Mouse (Mus musculus) neural tube, embryonic 13.5 days (tissue): ENCODE results near the gene 4930404N11Rik. TPM values are rescaled to one million over a fixed set of nuclear protein-coding genes. Genes with fewer than 3 reads are reported as not detected.
A peak's percentile ranks its signal among the peaks of the same experiment; 100 is the strongest.

Experiments
- ATAC-seq: fragments of 200-750 bp; cut with Nextera tagmentation; 2 replicates; pipeline ENCODE4 v1.8.0; 2017; ENCODE audit warnings: low read depth, mild to moderate bottlenecking, moderate TSS enrichment, moderate library complexity
- H3K27ac ChIP-seq: fragments of 300-500 bp; sonication (generic); replicated peaks from 2 replicates; pipeline ENCODE4 v1.5.1; 2015; ENCODE audit warnings: moderate library complexity, mild to moderate bottlenecking, inconsistent platforms
- H3K27me3 ChIP-seq: fragments of 300-500 bp; sonication (generic); 2 replicates; pipeline ENCODE4 v1.6.1; 2015; ENCODE audit warnings: mild to moderate bottlenecking, inconsistent platforms
- H3K36me3 ChIP-seq: fragments of 300-500 bp; sonication (generic); 2 replicates; pipeline ENCODE4 v1.6.1; 2015; ENCODE audit warnings: mild to moderate bottlenecking, inconsistent platforms
- H3K4me1 ChIP-seq: fragments of 300-500 bp; sonication (generic); replicated peaks from 2 replicates; pipeline ENCODE4 v1.6.1; 2015; ENCODE audit warnings: inconsistent platforms
- H3K4me2 ChIP-seq: fragments of 300-500 bp; sonication (generic); 2 replicates; pipeline ENCODE4 v1.6.1; 2015; ENCODE audit warnings: inconsistent platforms, mild to moderate bottlenecking, moderate library complexity
- H3K4me3 ChIP-seq: fragments of 300-500 bp; sonication (generic); 2 replicates; pipeline ENCODE4 v1.5.1; 2015; ENCODE audit warnings: mild to moderate bottlenecking, inconsistent platforms
- H3K9ac ChIP-seq: fragments of 300-500 bp; sonication (generic); 2 replicates; pipeline ENCODE4 v1.6.1; 2015; ENCODE audit warnings: moderate library complexity, mild to moderate bottlenecking, inconsistent platforms
- H3K9me3 ChIP-seq: fragments of 300-500 bp; sonication (generic); 2 replicates; pipeline ENCODE4 v1.6.1; 2016; ENCODE audit warnings: inconsistent platforms
- WGBS: fragments of 180-500 bp; shearing (Covaris S2); methylation state at CpG from one replicate; pipeline ENCODE4 v1.1.7; 2015; 5-methylcytosine and 5-hydroxymethylcytosine counted together
- polyA plus RNA-seq: library from polyadenylated mRNA; unstranded; fragments of >200 nt; fragmentation: Nextera tagmentation; extraction: Ambion mirVana; gene quantifications from 2 replicates; pipeline ENCODE4 v1.2.1, GENCODE M21; 2015

The 4930404N11Rik gene
- 0.68 and 0.87 TPM in 2 replicates for polyA plus RNA-seq

DNA sequence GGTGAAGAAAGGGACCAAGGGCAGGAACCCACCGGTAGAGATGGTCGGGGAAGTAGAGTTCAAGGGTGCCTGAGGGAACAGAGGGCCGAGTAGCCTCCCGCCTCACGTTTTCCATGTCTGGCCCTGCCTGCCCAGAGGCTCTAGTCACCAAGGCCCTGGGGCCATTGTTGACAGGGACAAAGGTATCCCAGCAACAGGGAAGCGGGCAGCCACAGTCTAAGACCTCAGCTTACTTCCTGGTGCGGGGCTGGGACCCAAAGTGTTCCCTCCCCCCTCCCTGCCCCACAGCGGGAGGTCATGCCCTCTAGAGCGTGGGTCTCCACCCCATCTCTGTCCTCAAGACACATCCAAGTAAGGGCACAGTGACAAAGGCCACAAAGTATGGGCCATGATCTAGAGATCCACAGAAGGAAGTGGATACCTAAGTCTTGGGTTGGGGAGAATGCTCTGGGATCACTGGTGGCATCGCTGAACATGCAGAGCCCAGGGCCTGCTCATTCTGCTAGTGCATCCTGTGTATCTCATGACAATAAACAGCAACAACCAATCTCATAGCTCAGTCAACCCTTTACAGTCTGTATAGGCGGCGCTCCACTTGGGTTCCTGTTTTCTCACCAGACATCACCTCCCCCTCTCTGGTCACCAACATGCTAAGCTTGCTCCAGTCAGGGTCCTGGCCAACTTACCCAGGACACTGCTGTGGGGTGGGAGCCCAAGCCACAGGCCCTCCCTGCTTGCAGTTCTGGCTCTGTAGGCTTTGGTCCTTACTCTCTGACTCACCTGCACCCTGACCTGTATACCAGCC lies at the start of gene 4930404N11Rik:
Gene 4930404N11Rik (minus strand): TSS at position 145 of the 805 bp plus-strand sequence.
- no peaks in the 10 kb centered on the region for H3K9me3 ChIP-seq
- peaks cover 51% of the 10 kb centered on the region for H3K4me1 ChIP-seq
- ATAC-seq, result no peak; the same call in 1 of the 2 replicates
- H3K4me3 ChIP-seq, result peak within 1 kb of the TSS; percentile 23; the same call in 1 of the 2 replicates
- peak within 1 kb of the TSS; percentile 50 for H3K4me2 ChIP-seq
- 20% methylated on average over 12 of the region's 12 CpGs for WGBS
- H3K27ac ChIP-seq, result peak within 1 kb of the TSS; percentile 38; the same call in 1 of the 2 replicates
- peak within 1 kb of the TSS; percentile 59; the same call in 1 of the 2 replicates for H3K9ac ChIP-seq
- peaks cover 32% of the 10 kb centered on the region for H3K27me3 ChIP-seq
- peaks cover 58% of the 10 kb centered on the region for H3K36me3 ChIP-seq

DNA sequence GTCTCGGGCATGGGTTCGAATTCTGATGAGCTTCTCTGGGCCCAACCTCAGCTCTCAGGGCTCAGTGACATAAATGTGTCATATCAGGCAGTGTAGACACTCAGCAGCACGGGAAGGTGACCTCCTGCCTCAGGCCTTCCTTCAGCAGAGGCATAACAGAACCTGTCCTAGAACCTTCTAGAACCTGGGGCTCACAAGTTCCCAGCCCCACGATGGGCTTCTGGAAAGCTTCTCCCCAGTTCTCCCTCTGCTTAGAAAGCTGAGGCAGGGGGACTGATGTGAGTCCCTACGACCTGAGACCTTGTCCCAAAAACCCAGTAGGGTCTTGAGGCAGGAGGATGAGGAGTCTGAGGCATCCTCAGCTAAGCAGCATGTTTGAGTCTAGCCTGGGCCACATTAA lies 49.5 kb upstream of the 4930404N11Rik start:
- WGBS, result 70% methylated on average over 5 of the region's 5 CpGs
- H3K36me3 ChIP-seq, result peaks cover 21% of the 10 kb centered on the region; the same call in 1 of the 2 replicates
- no peaks in the 10 kb centered on the region for H3K9me3 ChIP-seq
- H3K4me1 ChIP-seq, result peaks cover 94% of the 10 kb centered on the region
- H3K27ac ChIP-seq, result peak overlapping the region; percentile 88
- H3K9ac ChIP-seq, result no peak overlapping the region
- no peaks in the 10 kb centered on the region for H3K27me3 ChIP-seq
- no peak overlapping the region for H3K4me3 ChIP-seq
- no peak overlapping the region for H3K4me2 ChIP-seq
- ATAC-seq, result no peak

GRCm38 (mm10) chr10:81414682-81415081 lies 49.1 kb upstream of the 4930404N11Rik start:
- Histone ChIP-seq H3K27ac (peak overlapping the region; percentile 88), H3K9me3 (no peaks in the 10 kb centered on the region), H3K9ac (no peak overlapping the region), H3K4me3 (no peak overlapping the region), H3K4me2 (peak overlapping the region; percentile 32; the same call in 1 of the 2 replicates), H3K4me1 (peaks cover 98% of the 10 kb centered on the region), H3K36me3 (0 out of 2 replicates have a peak, but pooled peaks cover 17% of the 10 kb centered on the region), H3K27me3 (no peaks in the 10 kb centered on the region)
- no peak for ATAC-seq

DNA sequence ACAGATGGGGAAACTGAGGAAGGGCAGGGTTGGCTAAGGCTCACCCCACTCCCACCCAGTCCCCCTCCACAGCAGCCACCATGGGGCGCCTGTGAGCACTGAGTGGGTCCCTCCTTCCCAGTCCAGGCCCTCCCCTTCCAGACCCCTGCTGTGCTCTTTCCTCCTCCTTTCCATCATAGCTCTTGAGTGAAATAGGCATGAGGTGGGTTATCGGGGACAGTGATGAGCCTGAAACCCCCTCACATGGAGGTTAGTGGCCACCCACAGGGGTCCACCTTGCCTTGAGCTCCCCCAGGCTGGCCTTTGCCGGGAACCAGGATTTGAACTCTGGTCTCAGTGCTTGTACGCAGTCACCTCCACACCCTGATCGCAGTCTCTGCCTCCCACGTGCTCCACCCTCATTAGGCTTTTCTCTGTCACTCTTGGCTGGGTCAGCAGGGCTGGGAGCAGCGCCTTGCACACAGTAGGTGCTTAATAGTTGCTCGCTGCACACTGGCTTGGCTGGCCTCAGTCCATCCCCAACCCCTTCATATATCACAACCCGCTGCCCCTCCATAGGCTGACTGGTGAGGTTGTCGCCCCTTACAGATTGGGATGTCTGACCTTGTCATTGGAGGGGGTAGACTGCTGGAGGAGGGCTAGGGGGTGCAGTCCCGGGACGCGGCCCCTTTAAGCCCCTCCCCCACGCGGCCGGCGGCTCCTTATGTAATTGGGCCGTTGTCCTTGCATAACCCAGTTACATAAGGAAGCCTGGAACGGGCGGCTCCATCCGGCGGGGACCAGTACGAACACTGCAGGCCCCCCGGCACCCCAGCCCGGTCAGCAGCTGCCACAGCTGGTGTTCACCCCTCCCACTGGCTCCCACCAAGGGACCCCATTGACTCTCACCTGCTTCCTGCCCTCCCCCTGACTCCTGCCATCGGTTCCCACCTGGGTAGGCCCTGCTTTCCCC lies 48.0 kb upstream of the 4930404N11Rik start:
- no peaks in the 10 kb centered on the region; the same call in 1 of the 2 replicates for H3K27me3 ChIP-seq
- H3K36me3 ChIP-seq, result 0 out of 2 replicates have a peak, but pooled peaks cover 13% of the 10 kb centered on the region
- peak overlapping the region; percentile 35 for H3K9ac ChIP-seq
- WGBS, result 24% methylated on average over 26 of the region's 26 CpGs
- H3K27ac ChIP-seq, result peak overlapping the region; percentile 88
- 0 out of 2 replicates have a peak overlapping the region, but pooled peaks have one; percentile 4 for H3K4me3 ChIP-seq
- no peaks in the 10 kb centered on the region for H3K9me3 ChIP-seq
- peaks cover 100% of the 10 kb centered on the region for H3K4me1 ChIP-seq
- no peak for ATAC-seq
- peak overlapping the region; percentile 32 for H3K4me2 ChIP-seq

DNA sequence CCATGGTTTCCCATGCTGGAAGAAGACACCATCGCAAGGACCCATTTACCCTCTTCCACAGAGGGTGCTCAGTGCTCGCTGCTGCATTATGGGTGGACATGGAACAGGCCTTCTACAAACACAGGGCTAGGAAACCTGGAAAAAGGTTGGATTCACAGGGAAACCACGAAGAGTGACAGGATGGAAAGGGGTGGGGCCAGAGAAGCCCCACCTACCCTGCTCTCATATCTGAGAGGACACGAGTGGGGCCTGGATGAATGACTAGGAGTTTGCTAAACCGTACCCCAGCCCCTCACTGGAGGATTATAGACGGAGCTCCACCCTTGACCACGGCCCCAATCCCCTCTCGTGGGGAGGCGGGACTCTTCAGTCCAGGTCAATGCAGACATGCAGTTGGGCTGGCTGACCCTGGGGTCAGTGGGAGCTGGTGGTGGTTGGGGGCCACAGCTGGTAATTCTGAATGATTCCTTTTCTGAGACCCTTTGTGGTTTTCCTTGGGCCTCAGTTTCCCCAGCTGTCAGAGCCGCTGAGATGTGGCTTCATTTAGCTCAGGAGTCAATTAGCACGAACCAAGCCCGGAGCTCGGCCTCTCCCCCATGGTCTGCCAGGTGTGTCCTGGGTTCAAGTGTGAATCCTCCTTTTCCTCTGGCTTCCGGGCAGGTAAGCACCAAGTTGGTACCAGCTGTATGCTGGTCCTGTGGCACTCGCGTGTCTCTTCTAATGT lies 47.1 kb upstream of the 4930404N11Rik start:
- 78% methylated on average over 16 of the region's 16 CpGs for WGBS
- H3K27me3 ChIP-seq, result peaks cover 8% of the 10 kb centered on the region
- no peaks in the 10 kb centered on the region for H3K9me3 ChIP-seq
- H3K36me3 ChIP-seq, result peaks cover 19% of the 10 kb centered on the region
- peak overlapping the region; percentile 88 for H3K27ac ChIP-seq
- H3K9ac ChIP-seq, result no peak overlapping the region
- peaks cover 100% of the 10 kb centered on the region for H3K4me1 ChIP-seq
- no peak overlapping the region for H3K4me2 ChIP-seq
- H3K4me3 ChIP-seq, result no peak overlapping the region
- no peak for ATAC-seq

DNA sequence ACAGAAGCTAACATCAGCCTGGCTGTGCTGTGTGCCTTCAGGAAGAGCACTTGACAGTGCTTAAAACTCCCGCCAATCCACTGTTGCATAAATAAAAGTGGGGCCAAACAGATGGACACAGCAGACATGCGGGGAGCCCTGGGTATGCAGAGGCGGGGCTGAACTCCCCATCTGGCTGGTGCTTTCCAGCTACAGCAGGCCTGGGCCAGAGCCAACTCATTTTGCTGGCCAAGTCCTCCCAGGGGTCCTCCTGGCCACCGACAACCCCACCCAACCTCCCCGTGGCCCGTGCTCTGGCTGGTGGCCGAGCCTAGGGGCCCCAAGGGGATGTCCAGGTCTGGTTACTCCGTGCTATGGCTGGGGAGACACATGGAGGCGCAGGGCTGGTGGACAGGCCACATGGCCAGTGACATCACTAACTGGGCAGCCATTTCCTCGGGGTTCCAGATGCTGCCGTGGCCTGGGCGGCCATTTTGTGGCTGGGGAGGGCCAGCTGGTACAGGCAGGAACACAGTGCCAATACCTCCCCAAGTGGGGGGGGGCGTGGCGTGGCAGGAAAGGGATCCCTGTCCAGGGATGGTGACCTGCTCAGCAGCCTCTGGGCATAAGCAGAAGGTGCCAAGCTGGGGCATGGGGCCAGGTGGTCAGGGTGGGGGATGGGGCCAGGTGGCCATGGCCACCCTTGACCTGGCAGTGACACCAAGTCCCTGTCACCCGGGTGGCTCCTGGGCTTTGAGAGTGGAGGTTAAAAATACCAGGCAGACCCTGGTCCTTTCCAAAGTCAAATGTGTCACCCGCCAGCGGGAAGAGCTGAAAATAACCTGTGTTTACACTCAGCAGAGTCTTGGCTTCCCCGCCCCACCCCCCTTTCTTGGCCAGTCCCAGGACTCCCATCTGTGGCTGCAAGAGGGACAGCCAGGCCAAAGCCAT lies 46.1 kb upstream of the 4930404N11Rik start:
- peaks cover 17% of the 10 kb centered on the region for H3K27me3 ChIP-seq
- H3K27ac ChIP-seq, result peak overlapping the region; percentile 88
- H3K4me2 ChIP-seq, result no peak overlapping the region
- 55% methylated on average over 18 of the region's 18 CpGs for WGBS
- H3K36me3 ChIP-seq, result peaks cover 26% of the 10 kb centered on the region
- no peak for ATAC-seq
- H3K9me3 ChIP-seq, result no peaks in the 10 kb centered on the region
- no peak overlapping the region for H3K4me3 ChIP-seq
- peak overlapping the region; percentile 0 for H3K9ac ChIP-seq
- H3K4me1 ChIP-seq, result peaks cover 100% of the 10 kb centered on the region

DNA sequence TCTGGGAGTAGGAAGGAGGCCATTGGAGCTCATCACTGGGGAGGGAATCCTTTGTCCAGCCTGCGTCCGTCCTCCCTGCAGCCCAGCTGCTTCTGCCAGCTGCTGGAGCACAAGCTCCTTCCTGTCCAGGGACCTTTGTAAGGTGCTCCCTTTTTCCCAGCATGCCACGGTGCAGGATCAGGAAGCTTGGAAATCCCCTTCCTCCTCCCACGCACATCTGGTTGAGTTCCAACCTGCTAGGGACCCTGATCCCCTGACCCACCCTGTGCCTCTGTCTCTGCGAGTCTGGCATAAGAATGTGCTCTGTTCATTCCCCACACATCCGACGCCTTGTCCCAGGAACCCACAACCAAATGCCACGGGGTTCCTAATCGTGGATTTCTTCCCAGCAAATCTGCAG lies 45.4 kb upstream of the 4930404N11Rik start:
- Histone ChIP-seq H3K9me3 (no peaks in the 10 kb centered on the region), H3K27ac (peak overlapping the region; percentile 88), H3K36me3 (peaks cover 34% of the 10 kb centered on the region), H3K4me2 (peak overlapping the region; percentile 22; the same call in 1 of the 2 replicates), H3K4me3 (no peak overlapping the region), H3K4me1 (peaks cover 100% of the 10 kb centered on the region), H3K9ac (peak overlapping the region; percentile 0; the same call in 1 of the 2 replicates), H3K27me3 (peaks cover 22% of the 10 kb centered on the region)
- 68% methylated on average over 9 of the region's 9 CpGs for WGBS
- no peak for ATAC-seq

DNA sequence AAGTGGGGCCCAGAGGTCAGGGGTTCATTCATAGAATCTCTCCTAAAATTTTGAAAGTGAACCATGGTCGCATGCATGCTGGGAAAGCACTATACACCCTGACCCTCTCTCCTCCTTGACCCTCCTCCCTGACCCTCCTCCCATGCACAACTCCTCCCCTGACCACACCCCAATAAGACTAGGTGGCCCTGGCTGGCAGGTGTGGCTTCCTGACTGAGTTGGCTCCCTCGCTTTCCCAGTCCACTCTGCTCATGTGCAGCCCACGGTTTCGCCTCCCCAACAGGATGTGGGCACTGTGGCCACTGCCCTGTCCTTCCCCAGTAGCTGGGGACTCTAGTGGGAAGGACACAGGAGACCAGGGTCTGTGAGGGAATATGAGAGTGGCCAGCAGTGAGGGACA lies 44.7 kb upstream of the 4930404N11Rik start:
- WGBS, result 64% methylated on average over 4 of the region's 4 CpGs
- ATAC-seq, result no peak
- H3K4me2 ChIP-seq, result peak overlapping the region; percentile 22; the same call in 1 of the 2 replicates
- H3K4me1 ChIP-seq, result peaks cover 97% of the 10 kb centered on the region
- peaks cover 22% of the 10 kb centered on the region for H3K27me3 ChIP-seq
- H3K9ac ChIP-seq, result peak overlapping the region; percentile 14
- H3K27ac ChIP-seq, result peak overlapping the region; percentile 88
- H3K9me3 ChIP-seq, result no peaks in the 10 kb centered on the region
- peaks cover 40% of the 10 kb centered on the region for H3K36me3 ChIP-seq
- H3K4me3 ChIP-seq, result no peak overlapping the region

- H3K27me3 ChIP-seq, result peaks cover 22% of the 10 kb centered on the region
- ATAC-seq, result no peak
- H3K27ac ChIP-seq, result peak overlapping the region; percentile 61
- peaks cover 42% of the 10 kb centered on the region for H3K36me3 ChIP-seq
- no peaks in the 10 kb centered on the region for H3K9me3 ChIP-seq
- H3K4me1 ChIP-seq, result peaks cover 87% of the 10 kb centered on the region
- peak overlapping the region; percentile 1; the same call in 1 of the 2 replicates for H3K4me3 ChIP-seq
- WGBS, result 13% methylated on average over 8 of the region's 8 CpGs
- peak overlapping the region; percentile 22; the same call in 1 of the 2 replicates for H3K4me2 ChIP-seq
- H3K9ac ChIP-seq, result no peak overlapping the region; the same call in 1 of the 2 replicates
Measured at GRCm38 (mm10) chr10:81409330-81409729, 43.7 kb upstream of the 4930404N11Rik start.

- no peak overlapping the region for H3K9ac ChIP-seq
- H3K27ac ChIP-seq, result peak overlapping the region; percentile 61; the same call in 1 of the 2 replicates
- H3K9me3 ChIP-seq, result no peaks in the 10 kb centered on the region
- H3K4me2 ChIP-seq, result peak overlapping the region; percentile 22; the same call in 1 of the 2 replicates
- peaks cover 46% of the 10 kb centered on the region for H3K36me3 ChIP-seq
- peaks cover 22% of the 10 kb centered on the region for H3K27me3 ChIP-seq
- H3K4me3 ChIP-seq, result no peak overlapping the region
- H3K4me1 ChIP-seq, result peaks cover 87% of the 10 kb centered on the region
- WGBS, result 18% methylated on average over 9 of the region's 9 CpGs
- peak; percentile 12; the same call in 1 of the 2 replicates for ATAC-seq
Measured at GRCm38 (mm10) chr10:81408871-81409291, 43.3 kb upstream of the 4930404N11Rik start.
